Mouse (Mus musculus) testis, postnatal 10 days (tissue): Measurements from ENCODE around the gene Sh3bp2.
A peak's percentile ranks its signal among the peaks of the same experiment; 100 is the strongest.

Source experiments
- DNase-seq: peaks from one replicate; pipeline ENCODE4 v3.0.0; 2021; ENCODE audit warnings: low spot score

Sh3bp2 gene

GRCm38 (mm10) chr5:34525663-34526476 is at the start of gene Sh3bp2:
Gene Sh3bp2, plus strand, starts transcription at chr5:34525838.
- peak; percentile 99 for DNase-seq

- DNase-seq: no peak
Measured at GRCm38 (mm10) chr5:34480926-34481325, 44.7 kb upstream of the Sh3bp2 start.

GRCm38 (mm10) chr5:34485731-34486130 is 39.9 kb upstream of the Sh3bp2 start:
- no peak for DNase-seq

GRCm38 (mm10) chr5:34487320-34488090 is 38.1 kb upstream of the Sh3bp2 start:
- DNase-seq: no peak

DNA sequence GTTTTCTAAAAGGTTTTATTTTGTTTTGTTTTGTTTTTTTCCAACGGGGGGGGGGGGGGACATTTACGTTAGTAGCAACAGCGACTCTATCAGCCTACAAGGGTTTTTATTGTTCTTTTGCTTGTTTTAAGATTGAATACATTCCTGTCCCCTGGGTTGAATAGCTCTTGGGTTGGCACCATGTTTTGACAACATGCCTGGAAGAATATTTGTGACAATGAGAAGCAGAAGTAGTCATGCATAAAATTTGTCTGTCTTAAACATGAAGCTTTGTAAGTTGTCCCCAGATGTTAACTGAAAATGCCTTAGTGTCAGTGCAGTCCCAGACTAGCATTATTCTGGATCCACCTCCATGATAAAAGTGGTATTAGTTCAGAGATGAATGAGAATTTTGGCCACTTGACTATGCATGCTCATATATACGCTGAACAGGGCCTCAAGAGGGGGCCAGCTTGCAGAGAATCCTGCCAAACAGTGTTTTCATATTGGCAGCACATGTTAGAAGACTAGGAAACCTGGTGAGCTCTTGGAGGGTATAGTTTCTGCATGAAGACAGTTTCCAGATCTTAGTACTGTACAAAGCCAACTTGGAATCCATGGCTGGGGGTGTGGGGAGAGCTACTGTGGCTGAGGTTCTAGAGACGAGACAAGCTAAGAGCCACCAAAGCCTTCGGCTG is 36.8 kb upstream of the Sh3bp2 start:
- no peak for DNase-seq

DNA sequence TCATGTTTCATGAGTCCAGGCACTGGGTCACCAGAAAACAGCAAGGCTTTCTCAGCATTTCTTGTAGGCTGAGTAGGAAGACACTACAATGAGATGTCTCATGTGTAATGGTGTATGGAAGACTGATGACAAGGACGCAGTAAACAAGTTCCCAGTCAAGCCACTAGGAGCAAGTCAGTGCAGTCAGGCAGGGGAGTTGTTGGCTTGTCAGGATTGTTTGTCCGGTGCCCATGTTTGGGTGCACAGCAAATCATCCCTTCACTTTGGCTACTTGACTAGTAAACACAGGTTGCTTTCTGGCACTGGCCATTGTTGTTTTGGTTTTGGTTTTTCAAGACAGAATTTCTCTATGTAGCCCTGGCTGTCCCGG is 36.2 kb upstream of the Sh3bp2 start:
- DNase-seq: no peak

- DNase-seq: no peak
Measured at GRCm38 (mm10) chr5:34496745-34497144, 28.9 kb upstream of the Sh3bp2 start.

GRCm38 (mm10) chr5:34500886-34501285 is 24.8 kb upstream of the Sh3bp2 start:
- DNase-seq: no peak

DNA sequence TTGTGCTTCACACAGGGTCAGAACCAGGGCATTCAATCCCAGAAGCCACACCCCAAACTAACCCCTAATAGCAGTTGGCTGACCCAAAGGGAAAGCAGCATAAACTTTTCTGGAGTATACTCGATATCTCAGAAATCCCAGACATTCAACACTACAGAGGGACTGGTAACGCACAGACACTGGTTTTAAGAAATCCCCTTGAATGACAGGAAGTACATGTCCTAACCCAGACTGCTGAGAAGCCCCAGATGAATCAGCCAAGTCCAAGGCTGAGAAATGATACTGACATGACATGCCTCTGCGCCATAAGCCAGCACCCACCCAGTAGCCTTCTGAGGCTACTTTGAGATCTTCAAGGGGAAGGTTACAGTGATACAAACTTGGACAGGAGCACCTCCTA is 24.1 kb upstream of the Sh3bp2 start:
- no peak for DNase-seq

- DNase-seq: no peak
Measured at GRCm38 (mm10) chr5:34502411-34502810, 23.2 kb upstream of the Sh3bp2 start.

GRCm38 (mm10) chr5:34502821-34503220 is 22.8 kb upstream of the Sh3bp2 start:
- DNase-seq: no peak

GRCm38 (mm10) chr5:34512486-34512885 is 13.2 kb upstream of the Sh3bp2 start:
- DNase-seq: no peak

DNA sequence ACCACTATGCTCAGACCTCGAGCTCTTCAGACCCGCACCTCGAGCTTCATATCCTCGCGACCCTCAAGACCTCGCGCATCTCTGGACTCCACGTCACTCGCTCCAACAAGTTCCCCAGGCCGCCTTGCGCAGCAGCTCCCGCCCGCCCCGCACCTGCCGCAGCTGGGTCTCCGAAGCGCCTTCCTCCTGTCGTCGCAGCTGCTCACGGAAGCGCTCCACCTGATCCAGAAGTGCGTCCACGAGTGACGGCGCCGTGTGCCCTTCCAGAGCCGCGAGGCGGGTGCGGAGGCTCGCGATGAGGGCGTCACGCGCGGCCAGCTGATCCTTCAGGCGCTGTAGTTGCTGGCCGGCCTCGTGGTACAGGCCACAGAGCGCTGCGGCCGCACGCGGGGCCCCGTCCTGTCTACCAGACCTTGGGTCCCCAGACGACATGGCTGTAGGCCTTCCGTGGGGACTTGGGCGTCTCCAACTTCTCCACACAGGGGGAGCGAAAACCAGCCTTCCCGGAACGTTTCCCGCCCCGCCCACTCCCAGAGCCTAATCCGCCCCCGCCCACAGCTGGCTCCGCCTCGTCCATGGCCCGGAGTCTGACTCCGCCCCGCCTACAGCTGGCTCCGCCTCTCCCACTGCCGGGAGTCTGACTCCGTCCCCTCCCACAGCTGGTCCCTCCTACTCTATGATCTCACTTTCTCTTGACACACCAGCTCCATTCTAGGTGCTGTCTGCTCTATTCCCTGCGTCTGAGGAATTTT is 12.0 kb upstream of the Sh3bp2 start, which contains the start of gene Tnip2:
TSS of gene Tnip2 (minus strand) at position 526 of the 752 bp plus-strand sequence.
- peak; percentile 99 for DNase-seq

DNA sequence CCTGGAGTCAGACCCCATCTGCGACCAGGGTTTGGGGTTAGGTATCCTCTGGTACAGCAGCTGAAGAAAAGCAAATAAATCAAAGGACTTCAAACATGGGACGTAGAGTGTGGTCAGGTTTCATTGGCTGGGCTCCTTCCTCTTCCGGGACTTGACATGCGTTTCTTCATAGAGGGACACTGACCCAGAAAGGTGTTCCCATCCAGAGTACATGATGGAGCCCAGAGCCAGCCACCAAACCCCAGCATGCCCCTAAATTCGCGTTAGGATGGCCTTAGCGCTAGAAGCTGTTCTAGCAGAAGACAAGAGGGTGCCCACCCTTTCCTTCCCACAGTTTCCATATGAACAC is 11.4 kb upstream of the Sh3bp2 start:
- no peak for DNase-seq

GRCm38 (mm10) chr5:34515096-34515495 is 10.5 kb upstream of the Sh3bp2 start:
- DNase-seq: no peak

DNA sequence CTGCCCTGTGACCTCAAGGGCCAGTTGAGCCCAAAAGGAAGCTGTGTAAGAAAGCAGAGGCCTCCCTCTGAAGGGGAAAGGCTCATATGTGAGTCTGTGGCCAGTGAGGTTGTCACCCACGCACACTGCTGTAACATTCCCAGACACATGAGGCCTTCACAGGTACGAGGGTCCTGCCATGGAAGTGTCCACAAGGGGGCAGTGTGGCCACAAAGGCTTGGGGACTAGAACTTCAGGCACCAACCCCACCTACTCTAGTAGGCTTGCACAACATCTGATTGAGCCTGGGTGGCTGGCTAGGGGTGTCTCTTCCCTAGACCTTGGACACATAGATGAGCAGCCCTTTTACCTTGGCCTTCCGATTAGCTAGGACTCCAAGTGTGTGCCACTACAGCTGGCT is 7.7 kb upstream of the Sh3bp2 start:
- peak; percentile 92 for DNase-seq

GRCm38 (mm10) chr5:34519389-34519910 is 6.2 kb upstream of the Sh3bp2 start:
- DNase-seq: no peak

DNA sequence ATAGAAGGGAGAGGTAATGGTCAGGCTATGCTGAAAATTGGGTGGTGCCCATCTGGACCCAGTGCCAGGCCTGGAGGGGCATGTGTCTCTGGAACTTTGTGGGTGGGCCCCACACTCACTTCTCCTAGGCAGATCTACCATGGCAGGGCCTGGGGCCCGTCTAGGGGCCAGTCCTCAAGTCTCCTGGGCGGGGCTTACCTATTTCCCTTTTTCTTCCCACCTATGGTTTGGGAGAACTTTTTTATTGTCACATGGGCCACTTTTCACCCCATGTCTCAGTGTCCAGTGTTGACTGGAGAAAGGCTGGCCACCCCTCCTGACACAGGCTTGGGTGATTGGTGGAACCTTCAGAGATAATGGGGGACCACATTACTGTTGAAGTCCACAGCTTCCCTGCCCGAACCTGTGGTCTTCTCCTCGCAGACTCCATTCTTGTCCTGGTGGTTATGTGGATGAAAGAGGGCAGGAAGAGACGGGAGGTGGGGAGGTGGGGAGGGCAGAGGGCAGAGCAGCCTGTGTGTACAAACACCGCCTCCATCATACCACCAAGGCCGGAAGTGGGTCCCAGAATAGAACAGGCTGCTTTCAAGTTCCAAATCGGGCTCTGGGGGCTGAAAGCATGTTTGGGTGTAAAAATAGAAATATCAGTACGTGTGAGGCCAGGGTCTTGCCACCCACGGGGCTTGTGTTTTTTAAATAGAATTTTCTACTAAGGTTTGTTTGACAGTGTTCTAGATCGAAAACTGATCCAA is 5.0 kb upstream of the Sh3bp2 start:
- no peak for DNase-seq

- DNase-seq: no peak
Measured at GRCm38 (mm10) chr5:34521337-34521736, 4.3 kb upstream of the Sh3bp2 start.

- no peak for DNase-seq
Measured at GRCm38 (mm10) chr5:34523958-34524485, 1.6 kb upstream of the Sh3bp2 start.

GRCm38 (mm10) chr5:34524511-34524910 is 1.1 kb upstream of the Sh3bp2 start:
- DNase-seq: no peak
